Mouse (Mus musculus): Measurements from ENCODE around the gene Slc9a9. TPM values are rescaled to one million over a fixed set of nuclear protein-coding genes. Genes with fewer than 3 reads are reported as not detected.
A peak's percentile ranks its signal among the peaks of the same experiment; 100 is the strongest.

The Slc9a9 gene
- polyA plus RNA-seq, 1 experiment from 2014 or later = 4.9 TPM

GRCm38 (mm10) chr9:95034140-95034970 is 364.6 kb downstream of the Slc9a9 start:
- Histone ChIP-seq H3K9ac (no peak overlapping the region), H3K9me3 (replicated peaks) (no peaks in the 10 kb centered on the region), H3K27ac (no peak overlapping the region), H3K4me2 (replicated peaks) (no peak overlapping the region), H3K36me3 (no peaks in the 10 kb centered on the region), H3K4me3 (no peak overlapping the region), H3K27me3 (no peaks in the 10 kb centered on the region), H3K4me1 (no peaks in the 10 kb centered on the region)
- ATAC-seq (ENCODE audit: low FRiP score) = no peak
- 82% methylated on average over 3 of the region's 3 CpGs for WGBS

- Histone ChIP-seq H3K4me2 (replicated peaks) (no peak overlapping the region), H3K4me1 (no peaks in the 10 kb centered on the region), H3K9me3 (replicated peaks) (no peaks in the 10 kb centered on the region), H3K27ac (no peak overlapping the region), H3K36me3 (no peaks in the 10 kb centered on the region), H3K9ac (no peak overlapping the region), H3K4me3 (no peak overlapping the region), H3K27me3 (no peaks in the 10 kb centered on the region)
- ATAC-seq (ENCODE audit: low FRiP score) = no peak
Observed at GRCm38 (mm10) chr9:95036209-95036608, 366.5 kb downstream of the Slc9a9 start.

- H3K9me3 ChIP-seq (replicated peaks) = no peaks in the 10 kb centered on the region
- 48% methylated on average over 1 of the region's 1 CpGs for WGBS
- H3K4me2 ChIP-seq (replicated peaks) = no peak overlapping the region
- no peaks in the 10 kb centered on the region for H3K36me3 ChIP-seq
- H3K4me1 ChIP-seq = no peaks in the 10 kb centered on the region
- no peak overlapping the region for H3K9ac ChIP-seq
- H3K27me3 ChIP-seq = no peaks in the 10 kb centered on the region
- no peak for ATAC-seq (ENCODE audit: low FRiP score)
- no peak overlapping the region for H3K4me3 ChIP-seq
- no peak overlapping the region for H3K27ac ChIP-seq
Observed at GRCm38 (mm10) chr9:95042420-95042819, 372.7 kb downstream of the Slc9a9 start.

- H3K9ac ChIP-seq = no peak overlapping the region
- no peak overlapping the region for H3K4me3 ChIP-seq
- ATAC-seq (ENCODE audit: low FRiP score) = no peak
- WGBS = 77% methylated on average over 9 of the region's 9 CpGs
- H3K4me2 ChIP-seq (replicated peaks) = no peak overlapping the region
- H3K4me1 ChIP-seq = no peaks in the 10 kb centered on the region; the same call in 1 of the 2 replicates
- H3K27me3 ChIP-seq = no peaks in the 10 kb centered on the region
- H3K9me3 ChIP-seq (replicated peaks) = no peaks in the 10 kb centered on the region
- no peaks in the 10 kb centered on the region for H3K36me3 ChIP-seq
- H3K27ac ChIP-seq = no peak overlapping the region
Observed at GRCm38 (mm10) chr9:95052160-95052559, 382.5 kb downstream of the Slc9a9 start.

GRCm38 (mm10) chr9:95053183-95053582 is 383.5 kb downstream of the Slc9a9 start:
- Histone ChIP-seq H3K4me2 (replicated peaks) (no peak overlapping the region), H3K27me3 (no peaks in the 10 kb centered on the region), H3K4me1 (no peaks in the 10 kb centered on the region; the same call in 1 of the 2 replicates), H3K9me3 (replicated peaks) (no peaks in the 10 kb centered on the region), H3K4me3 (no peak overlapping the region), H3K36me3 (no peaks in the 10 kb centered on the region), H3K9ac (no peak overlapping the region), H3K27ac (no peak overlapping the region)
- ATAC-seq (ENCODE audit: low FRiP score) = no peak
- 80% methylated on average over 5 of the region's 5 CpGs for WGBS

- WGBS = 91% methylated on average over 4 of the region's 4 CpGs
- Histone ChIP-seq H3K4me1 (no peaks in the 10 kb centered on the region), H3K27ac (no peak overlapping the region), H3K4me2 (replicated peaks) (no peak overlapping the region), H3K27me3 (no peaks in the 10 kb centered on the region), H3K4me3 (no peak overlapping the region), H3K36me3 (no peaks in the 10 kb centered on the region), H3K9me3 (replicated peaks) (no peaks in the 10 kb centered on the region), H3K9ac (no peak overlapping the region)
- ATAC-seq (ENCODE audit: low FRiP score) = no peak
Observed at GRCm38 (mm10) chr9:95055843-95056242, 386.1 kb downstream of the Slc9a9 start.

- Histone ChIP-seq H3K27ac (no peak overlapping the region), H3K9ac (no peak overlapping the region), H3K4me1 (no peaks in the 10 kb centered on the region), H3K4me3 (no peak overlapping the region), H3K4me2 (replicated peaks) (no peak overlapping the region), H3K9me3 (replicated peaks) (no peaks in the 10 kb centered on the region), H3K27me3 (no peaks in the 10 kb centered on the region), H3K36me3 (no peaks in the 10 kb centered on the region)
- no peak for ATAC-seq (ENCODE audit: low FRiP score)
- WGBS = 93% methylated on average over 4 of the region's 4 CpGs
Observed at GRCm38 (mm10) chr9:95060702-95061101, 391.0 kb downstream of the Slc9a9 start.

GRCm38 (mm10) chr9:95067037-95067436 is 397.3 kb downstream of the Slc9a9 start:
- WGBS = 67% methylated on average over 2 of the region's 3 CpGs
- Histone ChIP-seq H3K9ac (no peak overlapping the region), H3K27ac (no peak overlapping the region), H3K9me3 (replicated peaks) (no peaks in the 10 kb centered on the region), H3K27me3 (no peaks in the 10 kb centered on the region), H3K36me3 (no peaks in the 10 kb centered on the region), H3K4me1 (peaks cover 10% of the 10 kb centered on the region; the same call in 1 of the 2 replicates), H3K4me3 (no peak overlapping the region), H3K4me2 (replicated peaks) (no peak overlapping the region)
- ATAC-seq (ENCODE audit: low FRiP score) = no peak

GRCm38 (mm10) chr9:95068466-95068865 is 398.8 kb downstream of the Slc9a9 start:
- H3K27ac ChIP-seq = no peak overlapping the region
- no peak overlapping the region for H3K4me3 ChIP-seq
- ATAC-seq (ENCODE audit: low FRiP score) = no peak
- peaks cover 11% of the 10 kb centered on the region; the same call in 1 of the 2 replicates for H3K4me1 ChIP-seq
- no peaks in the 10 kb centered on the region for H3K9me3 ChIP-seq (replicated peaks)
- H3K9ac ChIP-seq = no peak overlapping the region
- H3K27me3 ChIP-seq = no peaks in the 10 kb centered on the region
- H3K36me3 ChIP-seq = no peaks in the 10 kb centered on the region
- 86% methylated on average over 2 of the region's 2 CpGs for WGBS
- no peak overlapping the region for H3K4me2 ChIP-seq (replicated peaks)

- H3K4me1 ChIP-seq = peaks cover 16% of the 10 kb centered on the region; the same call in 1 of the 2 replicates
- H3K4me3 ChIP-seq = no peak overlapping the region
- H3K27me3 ChIP-seq = no peaks in the 10 kb centered on the region
- H3K9ac ChIP-seq = no peak overlapping the region
- H3K9me3 ChIP-seq (replicated peaks) = no peaks in the 10 kb centered on the region
- no peak overlapping the region for H3K4me2 ChIP-seq (replicated peaks)
- H3K27ac ChIP-seq = no peak overlapping the region
- 55% methylated on average over 13 of the region's 13 CpGs for WGBS
- 0 out of 2 replicates have a peak, but pooled peaks have one; percentile 40 for ATAC-seq (ENCODE audit: low FRiP score)
- H3K36me3 ChIP-seq = no peaks in the 10 kb centered on the region
Observed at GRCm38 (mm10) chr9:95070832-95071519, 401.3 kb downstream of the Slc9a9 start.

- Histone ChIP-seq H3K4me3 (no peak overlapping the region), H3K9me3 (replicated peaks) (no peaks in the 10 kb centered on the region), H3K36me3 (no peaks in the 10 kb centered on the region), H3K27ac (no peak overlapping the region), H3K27me3 (no peaks in the 10 kb centered on the region), H3K4me1 (peaks cover 16% of the 10 kb centered on the region; the same call in 1 of the 2 replicates), H3K4me2 (replicated peaks) (no peak overlapping the region), H3K9ac (no peak overlapping the region)
- 76% methylated on average over 14 of the region's 14 CpGs for WGBS
- ATAC-seq (ENCODE audit: low FRiP score) = no peak
Observed at GRCm38 (mm10) chr9:95072450-95072955, 402.8 kb downstream of the Slc9a9 start.

GRCm38 (mm10) chr9:95073691-95074090 is 404.0 kb downstream of the Slc9a9 start:
- Histone ChIP-seq H3K27me3 (no peaks in the 10 kb centered on the region), H3K4me2 (replicated peaks) (no peak overlapping the region), H3K9ac (no peak overlapping the region), H3K4me3 (no peak overlapping the region), H3K9me3 (replicated peaks) (no peaks in the 10 kb centered on the region), H3K4me1 (peaks cover 24% of the 10 kb centered on the region), H3K27ac (no peak overlapping the region), H3K36me3 (no peaks in the 10 kb centered on the region)
- 18% methylated on average over 8 of the region's 8 CpGs for WGBS
- ATAC-seq (ENCODE audit: low FRiP score) = no peak
